Mouse (Mus musculus) right cerebral cortex, postnatal 36 days (tissue): ENCODE measurements at regions not wholly inside any gene's neighbourhood (a gene's known extent, or its start where the extent isn't known, plus 50 kb on each side); places are given as distances from the start of the nearest gene placed in this dataset.

ENCODE experiments used
- DNase-seq, 2 experiments: peaks; one replicate each; pipeline ENCODE4 v3.0.0; 2022; ENCODE audit warnings: low spot score in 2 of 2, mixed read lengths in 1 of 2

GRCm38 (mm10) chr17:4935268-4935667 lies 58.9 kb upstream of the Arid1b start:
- no peak for DNase-seq

DNA sequence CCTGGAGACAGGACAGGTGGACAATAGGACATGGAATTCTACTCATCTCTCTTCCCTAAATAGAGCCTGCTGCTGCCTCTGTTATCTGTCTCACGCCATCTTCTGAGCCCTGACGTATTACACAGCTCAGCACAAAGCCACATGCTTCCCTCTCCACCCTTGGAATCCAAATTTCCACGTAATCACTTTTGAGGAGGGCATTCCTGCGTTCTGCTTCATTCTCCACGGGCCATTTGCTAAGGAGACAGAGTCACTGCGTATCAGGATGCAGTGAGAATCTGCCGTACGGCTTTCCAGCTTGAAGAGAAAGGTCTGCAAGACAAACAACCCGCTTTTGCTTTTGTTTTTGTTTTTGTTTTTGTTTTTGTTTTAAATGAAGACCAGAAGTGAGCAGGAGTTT lies 53.5 kb upstream of the Arid1b start:
- no peak for DNase-seq

GRCm38 (mm10) chr17:4941286-4941800 lies 52.8 kb upstream of the Arid1b start:
- no peak for DNase-seq

GRCm38 (mm10) chr17:4942868-4943267 lies 51.3 kb upstream of the Arid1b start:
- no peak for DNase-seq
